Mouse (Mus musculus) neural tube, embryonic 14.5 days (tissue): Measurements from ENCODE around the gene Npb. TPM values are rescaled to one million over a fixed set of nuclear protein-coding genes. Genes with fewer than 3 reads are reported as not detected.

ENCODE experiments used
- ATAC-seq: fragments of 200-750 bp; cut with Nextera tagmentation; 2 replicates; pipeline ENCODE4 v1.8.0; 2017; ENCODE audit warnings: low read depth, mild to moderate bottlenecking, moderate TSS enrichment, moderate library complexity
- H3K27ac ChIP-seq: fragments of 300-500 bp; sonication (generic); 2 replicates; pipeline ENCODE4 v1.5.1; 2014; ENCODE audit warnings: low read depth, mild to moderate bottlenecking, control low read depth, low read length, moderate library complexity, mixed read lengths
- H3K27me3 ChIP-seq: fragments of 300-500 bp; sonication (generic); 2 replicates; pipeline ENCODE4 v1.6.1; 2014; ENCODE audit warnings: low read length; ENCODE audit not compliant: control insufficient read depth, insufficient read depth
- H3K36me3 ChIP-seq: fragments of 300-500 bp; sonication (generic); 2 replicates; pipeline ENCODE4 v1.6.1; 2014; ENCODE audit warnings: low read length, mixed read lengths; ENCODE audit not compliant: control insufficient read depth, insufficient read depth
- H3K4me1 ChIP-seq: fragments of 300-500 bp; sonication (generic); 2 replicates; pipeline ENCODE4 v1.6.1; 2014; ENCODE audit warnings: low read length; ENCODE audit not compliant: control insufficient read depth, insufficient read depth
- H3K4me2 ChIP-seq: fragments of 300-500 bp; sonication (generic); 2 replicates; pipeline ENCODE4 v1.6.1; 2014; ENCODE audit warnings: mild to moderate bottlenecking, low read depth, low read length, control low read depth
- H3K4me3 ChIP-seq: fragments of 300-500 bp; sonication (generic); 2 replicates; pipeline ENCODE4 v1.5.1; 2014; ENCODE audit warnings: low read depth, low read length, control low read depth, mixed read lengths
- H3K9ac ChIP-seq: fragments of 300-500 bp; sonication (generic); replicated peaks from 2 replicates; pipeline ENCODE4 v1.6.1; 2014; ENCODE audit warnings: low read depth, mild to moderate bottlenecking, control low read depth, low read length, mixed read lengths
- H3K9me3 ChIP-seq: fragments of 300-500 bp; sonication (generic); 2 replicates; pipeline ENCODE4 v1.6.1; 2016; ENCODE audit warnings: low read length; ENCODE audit not compliant: control insufficient read depth
- WGBS: fragments of 180-500 bp; shearing (Covaris S2); extraction: QIAGEN DNeasy Blood & Tissue Kit; methylation state at CpG from one replicate; pipeline ENCODE4 v1.1.7; 2014; 5-methylcytosine and 5-hydroxymethylcytosine counted together
- polyA plus RNA-seq: library from polyadenylated mRNA; unstranded; fragments of >200 nt; fragmentation: Nextera tagmentation; extraction: Ambion mirVana; gene quantifications from 2 replicates; pipeline ENCODE4 v1.2.1, GENCODE M21; 2014

Npb gene
- polyA plus RNA-seq, 1 experiment from 2014 or later = not detected

DNA sequence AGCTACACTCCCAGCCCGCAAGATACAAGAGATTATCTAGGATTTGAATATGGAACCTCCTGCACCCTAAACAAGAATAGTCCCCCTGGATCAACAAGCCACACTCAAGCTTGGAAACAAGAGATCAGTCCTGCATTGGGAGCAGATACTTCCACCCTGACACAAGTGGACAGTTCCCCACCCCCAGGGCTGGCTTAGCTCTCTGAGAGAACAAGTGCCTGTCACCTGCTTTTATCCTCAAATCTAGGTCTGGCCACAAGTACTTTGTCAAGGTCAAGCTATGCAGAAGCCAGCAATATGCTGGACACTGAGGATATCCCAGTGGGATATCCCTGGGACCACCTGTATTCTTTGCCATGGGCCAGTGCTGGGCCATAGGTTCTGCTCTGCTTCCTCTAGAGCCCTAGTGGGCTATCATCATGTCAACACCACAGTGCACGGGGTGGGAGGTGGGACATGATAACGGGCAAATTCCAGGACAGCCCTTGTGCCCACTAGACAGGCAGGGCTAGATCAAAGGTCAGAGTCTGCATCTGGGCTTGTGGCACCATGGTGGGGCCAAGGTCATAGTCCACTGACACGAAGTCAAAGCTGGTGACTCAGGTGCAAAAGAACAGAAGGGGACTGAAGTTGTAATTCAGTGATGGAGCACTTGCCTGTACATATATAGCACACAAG, 8.5 kb downstream of the Npb start:
- Histone ChIP-seq H3K9ac (peak overlapping the region; percentile 74), H3K4me1 (peaks cover 12% of the 10 kb centered on the region), H3K36me3 (peaks cover 34% of the 10 kb centered on the region), H3K4me3 (peak overlapping the region; percentile 72), H3K27me3 (no peaks in the 10 kb centered on the region), H3K4me2 (peak overlapping the region; percentile 82), H3K27ac (no peak overlapping the region; the same call in 1 of the 2 replicates), H3K9me3 (no peaks in the 10 kb centered on the region)
- no peak for ATAC-seq
- WGBS = 54% methylated on average over 4 of the region's 4 CpGs

DNA sequence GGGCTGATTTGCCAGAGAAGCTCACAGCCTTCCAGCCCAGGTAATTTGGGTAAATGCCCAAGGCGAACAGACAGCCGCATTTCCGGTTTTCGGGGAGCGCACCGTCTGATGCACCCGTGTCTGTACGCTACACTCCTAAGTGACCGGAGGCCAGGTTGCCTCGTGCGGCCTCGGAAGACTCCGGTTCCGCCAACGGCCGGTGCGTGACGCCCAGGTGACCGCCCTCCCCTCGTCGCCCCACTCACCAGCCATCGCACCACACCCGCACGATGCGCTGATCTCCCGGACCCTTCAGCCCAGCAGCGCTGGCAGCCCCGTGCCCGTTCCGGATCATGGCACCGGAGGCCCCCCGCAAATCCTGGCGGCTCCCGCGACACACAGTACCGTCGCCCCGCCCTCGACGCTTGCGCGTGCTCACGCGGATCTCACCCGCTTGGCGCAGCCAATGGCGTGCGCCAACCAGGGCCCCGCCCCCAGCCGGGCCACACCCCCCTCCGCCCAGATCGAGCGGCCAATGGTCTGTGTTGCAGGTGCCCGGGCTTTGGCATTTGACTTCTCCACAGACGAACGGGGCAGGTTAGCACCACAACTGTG, 9.3 kb downstream of the Npb start, which contains the start of gene Pcyt2:
TSS of gene Pcyt2 (minus strand) at position 418 of the 594 bp plus-strand sequence.
- ATAC-seq = peak; percentile 96
- Histone ChIP-seq H3K4me1 (peaks cover 12% of the 10 kb centered on the region), H3K27me3 (no peaks in the 10 kb centered on the region), H3K9ac (peak within 1 kb of the TSS; percentile 74), H3K36me3 (peaks cover 25% of the 10 kb centered on the region), H3K4me3 (peak within 1 kb of the TSS; percentile 72), H3K9me3 (no peaks in the 10 kb centered on the region), H3K4me2 (peak within 1 kb of the TSS; percentile 82), H3K27ac (peak within 1 kb of the TSS; percentile 78)
- under 1% methylated on average over 53 of the region's 56 CpGs for WGBS

DNA sequence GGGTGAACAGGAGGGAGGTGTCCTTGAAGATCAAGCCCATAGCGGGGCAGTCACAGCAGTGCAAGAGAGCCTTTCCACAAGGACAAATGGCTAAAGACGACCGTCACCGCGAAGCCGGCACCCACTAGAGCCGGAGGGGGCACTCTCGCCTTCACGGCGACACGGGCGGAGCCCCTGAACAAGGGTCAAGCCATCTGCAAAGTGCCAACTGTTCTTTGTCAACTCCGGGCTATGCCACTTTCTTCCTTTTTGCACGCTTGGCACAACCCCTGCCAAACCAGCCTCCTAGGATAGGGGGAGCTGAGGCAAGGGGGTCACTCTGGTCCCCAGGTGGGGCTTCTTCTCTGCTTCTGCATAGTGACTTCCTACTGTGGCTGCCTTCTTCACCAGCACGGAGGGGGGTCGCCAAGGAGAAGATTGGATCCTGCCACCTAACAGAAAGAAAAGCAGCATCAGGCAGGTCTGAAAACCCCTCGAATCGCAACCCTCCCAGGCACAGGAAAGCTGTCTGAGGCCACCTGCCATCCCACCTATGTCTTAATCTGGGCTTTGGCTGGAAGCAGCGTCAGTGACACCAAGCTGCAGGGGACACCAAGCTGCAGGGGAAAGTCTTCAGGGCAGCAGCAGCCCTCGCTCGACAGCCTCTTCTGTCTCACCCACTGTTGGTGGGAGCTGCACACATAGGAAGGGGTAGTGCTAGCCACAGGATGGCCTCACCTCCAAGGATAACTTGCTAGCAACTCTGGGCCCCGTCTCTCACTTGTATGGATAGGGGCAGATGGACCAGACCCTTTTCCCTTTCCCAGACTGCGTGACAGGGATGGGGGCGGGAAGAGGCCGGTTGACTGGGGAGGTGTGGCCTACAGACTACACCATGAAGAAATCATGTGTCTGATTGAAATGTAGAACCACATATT, 10.6 kb downstream of the Npb start:
- Histone ChIP-seq H3K4me1 (peaks cover 14% of the 10 kb centered on the region), H3K4me2 (no peak overlapping the region), H3K9ac (no peak overlapping the region), H3K9me3 (no peaks in the 10 kb centered on the region), H3K4me3 (no peak overlapping the region), H3K36me3 (peaks cover 21% of the 10 kb centered on the region; the same call in 1 of the 2 replicates), H3K27ac (no peak overlapping the region), H3K27me3 (no peaks in the 10 kb centered on the region)
- 95% methylated on average over 25 of the region's 25 CpGs for WGBS
- ATAC-seq = no peak

DNA sequence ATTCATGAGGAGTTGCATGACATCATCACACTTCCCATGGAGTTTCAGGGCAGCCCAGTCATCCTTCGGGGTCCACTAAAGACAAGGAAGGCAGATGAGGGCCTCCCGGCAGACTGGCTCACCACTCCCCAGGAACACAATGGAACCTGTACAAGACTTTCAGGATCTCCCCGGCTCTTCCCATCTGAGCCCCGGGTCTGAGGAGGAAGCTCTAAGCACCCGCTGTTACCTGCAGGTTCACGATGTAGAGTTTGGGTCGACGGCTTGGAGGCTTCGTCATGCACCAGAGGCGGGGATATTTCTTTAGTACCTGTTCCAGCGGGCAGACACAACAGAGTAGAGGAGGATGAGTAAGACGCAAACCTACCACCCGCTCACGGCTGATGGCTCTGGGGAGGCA, 11.9 kb downstream of the Npb start:
- no peak for ATAC-seq
- Histone ChIP-seq H3K4me2 (no peak overlapping the region), H3K4me3 (no peak overlapping the region), H3K27me3 (no peaks in the 10 kb centered on the region), H3K9ac (no peak overlapping the region), H3K27ac (no peak overlapping the region), H3K4me1 (peaks cover 20% of the 10 kb centered on the region), H3K9me3 (no peaks in the 10 kb centered on the region), H3K36me3 (peaks cover 21% of the 10 kb centered on the region; the same call in 1 of the 2 replicates)
- 99% methylated on average over 14 of the region's 14 CpGs for WGBS

DNA sequence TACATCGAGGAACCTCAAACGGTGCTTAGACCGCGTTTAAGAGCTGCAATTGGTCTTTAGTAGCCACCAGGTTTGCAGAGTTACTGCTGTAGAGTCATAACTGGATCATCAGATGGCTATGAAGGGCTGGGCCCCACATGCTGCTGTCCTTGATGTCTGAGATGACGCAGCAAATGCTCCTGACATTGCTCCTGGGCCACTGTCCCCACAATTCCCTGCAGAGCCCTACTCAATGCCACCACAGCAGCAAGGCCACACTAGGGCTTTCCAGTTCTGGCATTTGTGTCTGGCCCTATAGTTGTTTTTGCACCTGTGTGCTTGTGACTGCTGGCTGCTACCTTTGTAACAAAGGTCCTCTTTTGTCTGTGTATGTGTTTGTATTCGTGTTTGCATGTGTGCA, 14.5 kb downstream of the Npb start:
- WGBS = 90% methylated on average over 6 of the region's 6 CpGs
- Histone ChIP-seq H3K4me1 (peaks cover 11% of the 10 kb centered on the region), H3K9ac (no peak overlapping the region), H3K36me3 (peaks cover 27% of the 10 kb centered on the region; the same call in 1 of the 2 replicates), H3K27ac (no peak overlapping the region), H3K9me3 (no peaks in the 10 kb centered on the region), H3K4me3 (no peak overlapping the region), H3K4me2 (no peak overlapping the region), H3K27me3 (no peaks in the 10 kb centered on the region)
- no peak for ATAC-seq

DNA sequence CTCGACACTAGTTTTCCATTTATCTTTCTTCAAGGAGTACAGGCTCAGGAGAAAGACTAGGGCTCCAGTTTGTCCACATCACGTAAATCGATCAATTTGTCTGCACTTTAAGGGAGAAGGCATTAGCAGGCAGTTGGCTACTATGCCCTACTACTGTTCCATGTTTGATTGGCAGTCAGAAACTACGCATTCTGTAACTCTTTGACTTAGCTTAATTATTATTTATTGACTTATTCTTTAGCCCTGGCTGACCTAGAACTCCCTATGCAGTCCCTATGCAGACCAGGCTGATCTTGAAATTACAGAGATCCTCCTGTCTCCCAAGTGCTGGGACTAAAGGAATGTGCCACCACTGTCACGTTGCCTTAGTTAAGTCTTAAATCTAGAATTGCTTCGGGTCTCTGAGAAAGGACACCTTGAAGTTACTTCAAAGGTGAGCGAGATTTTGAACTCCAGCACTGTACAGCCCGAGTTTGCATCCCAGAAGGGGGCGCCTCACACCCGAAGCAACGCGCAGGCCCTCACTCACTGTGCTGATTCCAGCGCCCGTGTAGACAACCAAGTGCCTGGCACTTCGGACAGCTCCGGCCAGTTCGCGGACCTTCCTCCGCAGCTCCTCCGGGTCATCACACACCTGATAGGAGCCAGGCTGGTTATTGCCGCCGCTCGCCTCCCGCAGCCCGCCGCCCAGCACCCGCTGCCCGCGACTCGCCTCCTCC, 15.8 kb downstream of the Npb start:
- Histone ChIP-seq H3K36me3 (peaks cover 23% of the 10 kb centered on the region; the same call in 1 of the 2 replicates), H3K9me3 (no peaks in the 10 kb centered on the region), H3K27ac (peak overlapping the region; percentile 86), H3K27me3 (no peaks in the 10 kb centered on the region), H3K4me2 (peak overlapping the region; percentile 97), H3K4me3 (peak overlapping the region; percentile 99), H3K4me1 (peaks cover 11% of the 10 kb centered on the region), H3K9ac (peak overlapping the region; percentile 73)
- WGBS = 18% methylated on average over 22 of the region's 30 CpGs
- ATAC-seq = peak; percentile 59

DNA sequence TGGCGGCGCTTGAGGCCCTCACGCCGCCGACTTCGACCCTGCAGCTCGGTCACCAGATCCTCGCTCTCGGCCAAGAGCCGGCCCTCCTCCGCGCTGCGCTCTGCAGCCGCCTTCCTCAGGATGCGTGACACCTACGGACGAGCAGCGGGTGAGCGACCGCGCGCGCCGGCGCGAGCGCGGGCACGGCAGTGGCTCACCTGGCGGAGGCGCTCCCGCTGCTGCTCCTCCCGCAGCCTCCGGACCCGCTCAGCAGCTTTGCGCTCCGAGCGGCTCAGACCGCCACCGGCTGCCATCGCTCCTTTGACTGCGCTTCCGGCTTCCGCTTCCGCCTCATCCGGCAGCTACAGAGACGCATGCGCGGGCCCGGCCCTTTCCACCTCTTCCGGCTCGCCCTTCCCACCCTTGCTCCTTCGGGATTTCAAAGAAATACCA, 16.4 kb downstream of the Npb start:
- Histone ChIP-seq H3K9ac (peak overlapping the region; percentile 73), H3K9me3 (no peaks in the 10 kb centered on the region), H3K4me3 (peak overlapping the region; percentile 99), H3K4me1 (peaks cover 12% of the 10 kb centered on the region), H3K27ac (peak overlapping the region; percentile 86), H3K27me3 (no peaks in the 10 kb centered on the region), H3K36me3 (peaks cover 22% of the 10 kb centered on the region; the same call in 1 of the 2 replicates), H3K4me2 (peak overlapping the region; percentile 97)
- peak; percentile 83 for ATAC-seq
- under 1% methylated on average over 52 of the region's 53 CpGs for WGBS

DNA sequence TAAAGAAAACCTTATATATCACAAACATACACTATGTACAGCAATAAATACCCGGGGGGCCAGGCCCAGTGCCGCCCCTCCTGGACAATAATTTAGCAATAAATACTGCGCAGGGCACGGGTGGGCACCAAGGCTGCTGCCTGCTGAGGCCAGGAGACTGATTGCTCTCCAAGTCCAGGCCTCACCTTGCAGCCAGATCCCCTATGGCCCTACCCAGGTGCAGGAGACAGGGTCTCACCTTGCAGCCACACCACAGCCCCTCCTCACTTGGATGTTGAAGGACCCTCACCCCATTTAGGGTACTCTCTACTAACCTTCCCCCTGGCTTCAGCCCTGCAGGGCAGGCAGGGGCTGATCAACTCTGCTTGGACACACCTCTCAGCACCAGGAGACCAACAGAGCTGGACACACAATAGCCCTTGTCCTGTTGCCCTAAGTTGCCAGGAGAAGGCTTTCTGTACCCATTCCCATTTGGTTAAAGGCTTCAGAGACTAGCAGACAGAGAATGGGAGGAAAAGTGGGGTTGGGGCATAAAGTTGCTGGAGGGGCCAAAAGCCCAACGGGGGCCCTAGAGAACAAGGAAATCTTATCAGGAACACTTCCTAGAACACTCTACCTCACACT, 17.0 kb downstream of the Npb start, which contains the start of gene Sirt7:
TSS of gene Sirt7 (minus strand) at position 89 of the 624 bp plus-strand sequence.
- WGBS = 19% methylated on average over 5 of the region's 5 CpGs
- peak; percentile 55; the same call in 1 of the 2 replicates for ATAC-seq
- Histone ChIP-seq H3K4me2 (peak within 1 kb of the TSS; percentile 97), H3K9me3 (no peaks in the 10 kb centered on the region), H3K27me3 (no peaks in the 10 kb centered on the region), H3K9ac (peak within 1 kb of the TSS; percentile 73), H3K27ac (peak within 1 kb of the TSS; percentile 86), H3K4me3 (peak within 1 kb of the TSS; percentile 99), H3K4me1 (peaks cover 15% of the 10 kb centered on the region), H3K36me3 (peaks cover 19% of the 10 kb centered on the region; the same call in 1 of the 2 replicates)
